Mouse (Mus musculus) brain, adult 2 months (tissue): ENCODE measurements at regions not wholly inside any gene's neighbourhood (a gene's known extent, or its start where the extent isn't known, plus 50 kb on each side); places are given as distances from the start of the nearest gene placed in this dataset.
"Not testable (repeated sequence)": the region's sequence is repeated elsewhere in the genome, so short reads cannot be mapped to it uniquely, and the experiment has no call there.

Experiments
- DNase-seq: peaks from one replicate; pipeline ENCODE4 v3.0.0; 2011; ENCODE audit warnings: low read depth, low spot score

GRCm38 (mm10) chr6:20555320-20555883, 659.9 kb upstream of the Kcnd2 start:
- DNase-seq: no peak

- peak; percentile 52 for DNase-seq
Observed at GRCm38 (mm10) chr6:20572621-20573020, 642.7 kb upstream of the Kcnd2 start.

GRCm38 (mm10) chr6:20574734-20575133, 640.6 kb upstream of the Kcnd2 start:
- peak; percentile 36 for DNase-seq

- no peak for DNase-seq
Observed at GRCm38 (mm10) chr6:20598783-20599182, 616.5 kb upstream of the Kcnd2 start.

GRCm38 (mm10) chr6:20604170-20604569, 611.1 kb upstream of the Kcnd2 start:
- DNase-seq: peak; percentile 97

- DNase-seq: no peak
Observed at GRCm38 (mm10) chr6:20620476-20620875, 594.8 kb upstream of the Kcnd2 start.

GRCm38 (mm10) chr6:20626382-20626781, 588.9 kb upstream of the Kcnd2 start:
- no peak for DNase-seq

- no peak for DNase-seq
Observed at GRCm38 (mm10) chr6:20627071-20627470, 588.2 kb upstream of the Kcnd2 start.

GRCm38 (mm10) chr6:20640301-20640700, 575.0 kb upstream of the Kcnd2 start:
- peak; percentile 88 for DNase-seq

GRCm38 (mm10) chr6:20641375-20641774, 573.9 kb upstream of the Kcnd2 start:
- DNase-seq: peak; percentile 88

- DNase-seq: peak; percentile 22
Observed at GRCm38 (mm10) chr6:20641851-20642250, 573.5 kb upstream of the Kcnd2 start.

GRCm38 (mm10) chr6:20657042-20657441, 558.3 kb upstream of the Kcnd2 start:
- DNase-seq: no peak

GRCm38 (mm10) chr6:20673219-20673618, 542.1 kb upstream of the Kcnd2 start:
- no peak for DNase-seq

- DNase-seq: not testable (repeated sequence)
Observed at GRCm38 (mm10) chr6:20686447-20687238, 528.7 kb upstream of the Kcnd2 start.

GRCm38 (mm10) chr6:20687239-20687575, 528.1 kb upstream of the Kcnd2 start:
- not testable (repeated sequence) for DNase-seq

GRCm38 (mm10) chr6:20725948-20726347, 489.4 kb upstream of the Kcnd2 start:
- DNase-seq: peak; percentile 18

GRCm38 (mm10) chr6:20739095-20739494, 476.2 kb upstream of the Kcnd2 start:
- peak; percentile 76 for DNase-seq

- DNase-seq: peak; percentile 66
Observed at GRCm38 (mm10) chr6:20740406-20740805, 474.9 kb upstream of the Kcnd2 start.

- no peak for DNase-seq
Observed at GRCm38 (mm10) chr6:20741240-20741639, 474.1 kb upstream of the Kcnd2 start.

- DNase-seq: peak; percentile 98
Observed at GRCm38 (mm10) chr6:20757240-20757639, 458.1 kb upstream of the Kcnd2 start.

- no peak for DNase-seq
Observed at GRCm38 (mm10) chr6:20761300-20761699, 454.0 kb upstream of the Kcnd2 start.

GRCm38 (mm10) chr6:20775872-20776271, 439.4 kb upstream of the Kcnd2 start:
- DNase-seq: no peak
